Mouse (Mus musculus): ENCODE measurements around the gene Tmem270. TPM values are rescaled to one million over a fixed set of nuclear protein-coding genes. Genes with fewer than 3 reads are reported as not detected.

Tmem270 gene
- polyA plus RNA-seq, 1 experiment from 2014 or later: not detected

Other genes with a start within 250 kb of the Tmem270 start
- gene Limk1, start 218.1 kb downstream of the Tmem270 start, polyA plus RNA-seq (2018): 16.9 to 25.3 TPM (median 20.3 TPM) in 3 replicates
- gene Eln, start 159.4 kb downstream of the Tmem270 start, polyA plus RNA-seq (2018): not detected in 3 replicates
- gene Cldn13, start 8.8 kb upstream of the Tmem270 start, polyA plus RNA-seq (2018): not detected in 3 replicates
- gene Mettl27, start 25.6 kb upstream of the Tmem270 start, polyA plus RNA-seq (2018): 1.6 to 3.7 TPM (median 2.0 TPM) in 3 replicates
- gene Cldn4, start 40.2 kb upstream of the Tmem270 start, polyA plus RNA-seq (2018): not detected in 3 replicates
- gene Cldn3, start 79.5 kb upstream of the Tmem270 start, polyA plus RNA-seq (2018): not detected in 3 replicates
- 9.5 to 22.6 TPM (median 12.8 TPM) in 3 replicates for gene Abhd11, start 102.4 kb upstream of the Tmem270 start, polyA plus RNA-seq (2018)
- 0.26 to 0.45 TPM (median 0.36 TPM) in 3 replicates for gene Stx1a, start 116.7 kb upstream of the Tmem270 start, polyA plus RNA-seq (2018)
- gene Dnajc30, start 157.5 kb upstream of the Tmem270 start, polyA plus RNA-seq (2018): 15.8 to 18.7 TPM (median 18.1 TPM) in 3 replicates
- 26.6 to 49.6 TPM (median 28.5 TPM) in 3 replicates for gene Bud23, start 158.2 kb upstream of the Tmem270 start, polyA plus RNA-seq (2018)
- 0.22 TPM in 1 of 3 replicates, not detected in the others for gene Vps37d, start 171.5 kb upstream of the Tmem270 start, polyA plus RNA-seq (2018)
- gene Mlxipl, start 183.2 kb upstream of the Tmem270 start, polyA plus RNA-seq (2018): not detected in 3 replicates
- gene Tbl2, start 242.9 kb upstream of the Tmem270 start, polyA plus RNA-seq (2018): 2.9 to 5.8 TPM (median 3.4 TPM) in 3 replicates

All from macrophage (primary cell).